Mouse (Mus musculus) kidney, embryonic 16.5 days (tissue): ENCODE results near the gene Uckl1. TPM values are rescaled to one million over a fixed set of nuclear protein-coding genes. Genes with fewer than 3 reads are reported as not detected.

Experiments
- ATAC-seq: fragments of 200-750 bp; cut with Nextera tagmentation; 2 replicates; pipeline ENCODE4 v1.8.0; 2017; ENCODE audit warnings: moderate TSS enrichment; ENCODE audit not compliant: low FRiP score, low TSS enrichment
- H3K27ac ChIP-seq: fragments of 300-500 bp; sonication (generic); 2 replicates; pipeline ENCODE4 v1.5.1; 2014; ENCODE audit warnings: low read length
- H3K27me3 ChIP-seq: fragments of 300-500 bp; sonication (generic); 2 replicates; pipeline ENCODE4 v1.6.1; 2014; ENCODE audit warnings: low read length, control low read depth, mixed read lengths; ENCODE audit not compliant: insufficient read depth
- H3K36me3 ChIP-seq: fragments of 300-500 bp; sonication (generic); 2 replicates; pipeline ENCODE4 v1.6.1; 2014; ENCODE audit warnings: low read length, control low read depth, mixed read lengths; ENCODE audit not compliant: insufficient read depth
- H3K4me1 ChIP-seq: fragments of 300-500 bp; sonication (generic); 2 replicates; pipeline ENCODE4 v1.6.1; 2014; ENCODE audit warnings: low read length, control low read depth, mixed read lengths; ENCODE audit not compliant: insufficient read depth
- H3K4me2 ChIP-seq: fragments of 300-500 bp; sonication (generic); replicated peaks from 2 replicates; pipeline ENCODE4 v1.6.1; 2014; ENCODE audit warnings: low read depth, low read length
- H3K4me3 ChIP-seq: fragments of 300-500 bp; sonication (generic); 2 replicates; pipeline ENCODE4 v1.5.1; 2014; ENCODE audit warnings: mild to moderate bottlenecking, low read length
- H3K9ac ChIP-seq: fragments of 300-500 bp; sonication (generic); replicated peaks from 2 replicates; pipeline ENCODE4 v1.6.1; 2014; ENCODE audit warnings: low read length
- H3K9me3 ChIP-seq: fragments of 300-500 bp; sonication (generic); 2 replicates; pipeline ENCODE4 v1.6.1; 2016; ENCODE audit warnings: low read length, control low read depth
- WGBS: fragments of 180-500 bp; shearing (Covaris S2); extraction: QIAGEN DNeasy Blood & Tissue Kit; methylation state at CpG from one replicate; pipeline ENCODE4 v1.1.7; 2014; 5-methylcytosine and 5-hydroxymethylcytosine counted together
- polyA plus RNA-seq: library from polyadenylated mRNA; unstranded; fragments of >200 nt; fragmentation: Nextera tagmentation; extraction: Ambion mirVana; gene quantifications from 2 replicates; pipeline ENCODE4 v1.2.1, GENCODE M21; 2015

Gene Uckl1
- polyA plus RNA-seq: 66.9 and 71.7 TPM in 2 replicates

- Histone ChIP-seq H3K4me3 (no peak within 1 kb of the TSS), H3K36me3 (peaks cover 53% of the 10 kb centered on the region), H3K9me3 (no peaks in the 10 kb centered on the region), H3K27ac (no peak within 1 kb of the TSS), H3K9ac (no peak within 1 kb of the TSS; the same call in 1 of the 2 replicates), H3K4me2 (no peak within 1 kb of the TSS), H3K27me3 (no peaks in the 10 kb centered on the region), H3K4me1 (peaks cover 19% of the 10 kb centered on the region)
- no peak for ATAC-seq
- 88% methylated on average over 4 of the region's 4 CpGs for WGBS
Measured at GRCm38 (mm10) chr2:181584411-181584942, at the start of gene Uckl1. Gene Uckl1 (minus strand): TSS chr2:181584892.

GRCm38 (mm10) chr2:181632624-181633023, 47.9 kb upstream of the Uckl1 start:
- Histone ChIP-seq H3K4me3 (no peak overlapping the region), H3K9me3 (no peaks in the 10 kb centered on the region), H3K9ac (no peak overlapping the region), H3K4me2 (no peak overlapping the region), H3K27ac (no peak overlapping the region), H3K27me3 (no peaks in the 10 kb centered on the region), H3K4me1 (no peaks in the 10 kb centered on the region), H3K36me3 (peaks cover 52% of the 10 kb centered on the region)
- no peak for ATAC-seq
- 98% methylated on average over 6 of the region's 6 CpGs for WGBS

DNA sequence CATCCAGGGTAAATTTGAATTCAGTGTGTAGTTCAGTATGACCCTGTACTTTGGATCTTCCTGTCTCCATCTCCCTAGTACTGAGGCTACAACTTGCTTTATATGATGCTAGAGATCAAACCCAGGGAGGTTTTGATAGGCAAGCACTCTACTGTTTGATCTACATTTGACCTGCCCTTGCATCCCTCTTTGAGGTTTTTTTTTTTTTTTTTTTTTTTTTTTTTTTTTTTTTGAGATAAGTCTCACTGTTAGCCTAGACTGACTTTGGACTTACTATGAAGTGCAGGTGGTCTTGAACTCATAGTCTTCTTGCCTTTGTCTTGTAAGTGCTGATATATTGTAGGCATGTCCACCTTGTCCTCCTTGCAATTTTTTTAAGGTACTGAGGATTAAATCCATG, 43.8 kb upstream of the Uckl1 start:
- no peaks in the 10 kb centered on the region for H3K9me3 ChIP-seq
- H3K27ac ChIP-seq: no peak overlapping the region
- no peak for ATAC-seq
- no peak overlapping the region for H3K4me3 ChIP-seq
- H3K9ac ChIP-seq: no peak overlapping the region
- no peaks in the 10 kb centered on the region for H3K4me1 ChIP-seq
- H3K27me3 ChIP-seq: no peaks in the 10 kb centered on the region
- peaks cover 31% of the 10 kb centered on the region for H3K36me3 ChIP-seq
- H3K4me2 ChIP-seq: no peak overlapping the region

DNA sequence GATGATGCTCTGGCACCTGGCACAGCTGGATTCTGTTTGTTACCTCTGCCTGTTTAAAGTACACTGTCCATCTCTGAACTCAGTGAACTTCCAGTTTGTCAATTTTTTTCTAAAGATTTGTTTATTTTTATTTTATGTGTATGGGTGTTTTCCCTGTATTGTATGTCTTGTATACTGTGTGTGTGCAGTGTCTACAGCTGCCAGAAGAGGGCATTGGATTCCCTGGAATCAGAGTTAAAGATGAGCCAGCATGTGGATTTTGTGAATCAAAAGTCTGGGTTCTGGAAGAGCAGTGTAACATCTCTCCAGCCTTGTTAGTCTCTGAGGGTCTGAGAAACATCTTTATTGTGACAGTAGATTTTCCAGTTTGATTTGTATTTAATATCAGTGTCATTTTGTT, 38.7 kb upstream of the Uckl1 start:
- Histone ChIP-seq H3K4me1 (no peaks in the 10 kb centered on the region), H3K36me3 (peaks cover 45% of the 10 kb centered on the region), H3K4me2 (no peak overlapping the region), H3K9ac (no peak overlapping the region), H3K27ac (no peak overlapping the region), H3K4me3 (no peak overlapping the region), H3K9me3 (no peaks in the 10 kb centered on the region), H3K27me3 (no peaks in the 10 kb centered on the region)
- ATAC-seq: no peak

DNA sequence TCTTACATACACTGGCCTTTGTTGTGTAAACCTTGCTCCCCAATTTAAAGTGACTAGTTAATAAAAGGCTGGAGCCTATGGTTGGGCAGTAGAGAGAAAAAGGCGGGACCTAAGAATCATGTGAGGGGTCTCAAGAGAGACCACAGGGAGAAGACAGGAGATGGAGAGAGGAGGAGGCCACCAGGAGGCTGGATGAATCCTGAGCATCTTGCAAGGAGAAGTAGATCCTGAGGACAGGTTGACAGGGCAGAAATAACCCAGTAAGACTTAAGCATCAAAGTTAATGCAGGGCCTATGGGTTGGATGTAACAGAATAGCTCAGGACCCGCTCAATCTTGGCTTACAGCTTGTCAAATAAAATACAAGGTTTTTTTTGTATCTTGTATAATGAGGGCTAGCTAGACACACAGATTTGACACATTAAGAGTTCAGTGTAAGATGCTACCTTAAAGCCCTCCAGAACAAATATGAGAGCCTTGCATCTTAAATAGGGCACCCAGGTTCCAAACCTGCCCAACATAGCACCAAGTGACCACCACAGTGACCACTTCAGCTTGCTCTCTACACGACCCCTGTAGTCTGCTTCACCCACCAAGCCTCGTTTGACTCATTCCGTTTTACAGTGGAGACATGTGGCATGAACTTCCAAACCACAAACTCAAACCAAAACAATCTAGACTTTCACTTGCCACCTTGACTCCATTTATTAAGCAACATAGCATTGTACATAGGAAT, 34.2 kb upstream of the Uckl1 start:
- 85% methylated on average over 5 of the region's 5 CpGs for WGBS
- Histone ChIP-seq H3K27me3 (no peaks in the 10 kb centered on the region), H3K27ac (no peak overlapping the region), H3K4me1 (no peaks in the 10 kb centered on the region), H3K4me2 (no peak overlapping the region), H3K9ac (no peak overlapping the region), H3K4me3 (no peak overlapping the region), H3K9me3 (no peaks in the 10 kb centered on the region), H3K36me3 (peaks cover 45% of the 10 kb centered on the region)
- no peak for ATAC-seq

- ATAC-seq: no peak
- H3K9ac ChIP-seq: no peak overlapping the region
- no peaks in the 10 kb centered on the region; the same call in 1 of the 2 replicates for H3K27me3 ChIP-seq
- WGBS: 81% methylated on average over 4 of the region's 4 CpGs
- no peaks in the 10 kb centered on the region for H3K9me3 ChIP-seq
- peaks cover 27% of the 10 kb centered on the region for H3K4me1 ChIP-seq
- peak overlapping the region; percentile 81; the same call in 1 of the 2 replicates for H3K4me2 ChIP-seq
- H3K36me3 ChIP-seq: no peaks in the 10 kb centered on the region
- H3K4me3 ChIP-seq: no peak overlapping the region
- no peak overlapping the region for H3K27ac ChIP-seq
Measured at GRCm38 (mm10) chr2:181602367-181602766, 17.7 kb upstream of the Uckl1 start.

DNA sequence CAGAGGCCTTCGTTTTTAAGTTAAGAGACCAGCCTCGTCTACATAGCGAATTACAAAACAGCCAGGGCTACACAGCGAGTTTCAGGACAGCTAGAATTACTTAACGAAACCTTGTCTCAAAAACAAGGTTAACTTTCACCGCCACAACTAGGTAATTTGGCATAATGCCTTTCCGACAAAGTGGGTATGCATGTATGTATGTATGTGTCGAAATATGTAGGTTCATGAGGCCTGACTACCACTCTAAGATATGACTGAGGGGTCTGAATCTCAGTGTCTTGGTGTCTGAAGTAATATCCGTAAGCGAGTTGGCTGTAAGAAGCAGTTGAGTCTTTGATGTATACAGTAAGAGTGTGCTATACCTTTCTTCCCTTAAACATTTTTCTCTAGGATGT, 17.1 kb upstream of the Uckl1 start:
- H3K27me3 ChIP-seq: no peaks in the 10 kb centered on the region; the same call in 1 of the 2 replicates
- H3K4me3 ChIP-seq: peak overlapping the region; percentile 87
- H3K9me3 ChIP-seq: no peaks in the 10 kb centered on the region
- peaks cover 27% of the 10 kb centered on the region for H3K4me1 ChIP-seq
- peak overlapping the region; percentile 78 for H3K27ac ChIP-seq
- peak overlapping the region; percentile 90 for H3K9ac ChIP-seq
- 30% methylated on average over 10 of the region's 10 CpGs for WGBS
- H3K36me3 ChIP-seq: no peaks in the 10 kb centered on the region
- H3K4me2 ChIP-seq: peak overlapping the region; percentile 81
- ATAC-seq: no peak

- peaks cover 27% of the 10 kb centered on the region for H3K4me1 ChIP-seq
- no peaks in the 10 kb centered on the region for H3K9me3 ChIP-seq
- H3K27ac ChIP-seq: peak overlapping the region; percentile 78
- ATAC-seq: peak; percentile 94
- H3K4me3 ChIP-seq: peak overlapping the region; percentile 87
- peaks cover 2% of the 10 kb centered on the region; the same call in 1 of the 2 replicates for H3K36me3 ChIP-seq
- no peaks in the 10 kb centered on the region; the same call in 1 of the 2 replicates for H3K27me3 ChIP-seq
- H3K4me2 ChIP-seq: peak overlapping the region; percentile 81
- peak overlapping the region; percentile 90 for H3K9ac ChIP-seq
- under 1% methylated on average over 57 of the region's 57 CpGs for WGBS
Measured at GRCm38 (mm10) chr2:181600828-181601750, 16.4 kb upstream of the Uckl1 start.

GRCm38 (mm10) chr2:181600226-181600758, 15.6 kb upstream of the Uckl1 start:
- Histone ChIP-seq H3K36me3 (peaks cover 5% of the 10 kb centered on the region; the same call in 1 of the 2 replicates), H3K4me2 (peak overlapping the region; percentile 81), H3K9me3 (no peaks in the 10 kb centered on the region), H3K4me1 (peaks cover 27% of the 10 kb centered on the region), H3K4me3 (peak overlapping the region; percentile 87), H3K9ac (peak overlapping the region; percentile 90), H3K27me3 (no peaks in the 10 kb centered on the region; the same call in 1 of the 2 replicates), H3K27ac (peak overlapping the region; percentile 74; the same call in 1 of the 2 replicates)
- 51% methylated on average over 6 of the region's 6 CpGs for WGBS
- ATAC-seq: peak; percentile 1; the same call in 1 of the 2 replicates
